Mouse (Mus musculus): ENCODE results near the gene Atp11c.

The Atp11c gene

DNA sequence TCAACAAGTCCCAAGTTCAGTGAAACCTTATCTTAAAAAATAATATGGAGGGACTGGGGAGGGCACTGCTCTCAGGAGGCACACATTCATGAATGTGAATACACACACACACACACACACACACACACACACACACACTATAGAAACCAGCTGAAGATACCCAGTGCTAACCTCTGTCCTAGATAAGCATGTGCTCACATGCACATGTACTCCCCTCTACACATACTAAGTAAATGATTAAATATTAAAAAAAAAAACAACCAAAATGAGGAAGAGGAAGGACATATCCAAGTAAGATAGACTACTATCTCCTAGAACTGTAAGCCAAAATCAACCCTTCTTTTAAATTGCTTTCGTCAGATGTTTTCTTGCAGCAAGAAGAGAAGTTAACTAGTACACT is 205.6 kb downstream of the Atp11c start:
- no peak for DNase-seq (ENCODE audit: extremely low spot score)

DNA sequence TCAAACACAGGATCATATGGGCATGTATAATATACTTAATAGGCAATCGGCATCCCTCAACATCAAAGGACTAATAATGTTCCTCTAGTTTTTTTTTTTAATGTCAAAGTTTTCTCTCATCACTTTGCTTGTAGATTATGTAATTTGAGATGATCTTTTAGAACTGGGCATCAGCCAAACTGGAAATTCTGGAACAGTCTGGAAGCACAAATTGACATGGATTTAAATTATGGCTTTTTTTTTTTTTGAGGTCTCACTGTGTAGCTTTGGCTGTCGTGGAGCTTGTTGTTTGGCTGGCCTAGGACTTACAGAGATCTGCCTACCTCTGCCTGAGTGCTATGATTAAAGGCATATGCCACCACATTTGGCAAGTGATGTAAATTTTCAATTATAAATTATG is 210.8 kb downstream of the Atp11c start:
- DNase-seq (ENCODE audit: extremely low spot score), result no peak

DNA sequence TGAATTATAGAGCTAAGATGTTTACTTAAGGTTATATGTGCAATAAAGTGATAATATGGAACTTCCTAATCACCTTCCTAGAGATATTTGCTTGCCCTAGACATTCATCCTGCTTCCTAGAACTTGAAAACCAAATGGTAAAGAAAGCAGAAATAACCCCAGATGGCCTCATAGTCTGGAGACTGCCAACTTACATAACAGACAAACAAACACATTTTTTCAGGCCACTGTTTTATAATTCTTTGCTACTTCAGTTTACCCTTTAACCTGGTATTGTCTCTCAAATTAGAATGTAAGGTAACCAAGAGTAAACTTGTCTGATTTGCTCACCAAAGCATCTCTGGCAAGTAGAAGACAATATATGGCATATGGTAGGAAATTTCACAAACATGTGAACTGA is 212.1 kb downstream of the Atp11c start:
- no peak for DNase-seq (ENCODE audit: extremely low spot score)

- no peak for DNase-seq (ENCODE audit: extremely low spot score)
Observed at GRCm38 (mm10) chrX:60348741-60349140, 243.8 kb downstream of the Atp11c start.

DNA sequence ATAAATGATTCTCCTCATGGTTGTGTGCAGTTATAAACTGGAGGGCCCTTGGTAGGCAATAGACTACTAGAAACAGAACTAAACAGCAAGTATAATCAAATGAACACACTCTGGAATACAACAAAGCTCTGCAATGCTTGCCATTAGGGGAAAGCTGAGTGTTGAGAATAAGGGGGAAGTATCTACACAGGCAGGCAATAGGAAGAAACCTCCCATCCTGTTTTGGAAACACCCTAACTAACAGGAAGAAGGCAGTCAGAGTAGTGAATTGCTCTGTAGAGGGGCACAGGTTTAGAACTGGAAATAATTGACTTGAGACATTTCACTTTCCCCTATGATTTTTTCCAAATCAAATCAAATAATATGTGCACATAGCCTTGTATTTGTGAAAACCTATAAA is 247.1 kb downstream of the Atp11c start:
- DNase-seq (ENCODE audit: extremely low spot score), result no peak

DNA sequence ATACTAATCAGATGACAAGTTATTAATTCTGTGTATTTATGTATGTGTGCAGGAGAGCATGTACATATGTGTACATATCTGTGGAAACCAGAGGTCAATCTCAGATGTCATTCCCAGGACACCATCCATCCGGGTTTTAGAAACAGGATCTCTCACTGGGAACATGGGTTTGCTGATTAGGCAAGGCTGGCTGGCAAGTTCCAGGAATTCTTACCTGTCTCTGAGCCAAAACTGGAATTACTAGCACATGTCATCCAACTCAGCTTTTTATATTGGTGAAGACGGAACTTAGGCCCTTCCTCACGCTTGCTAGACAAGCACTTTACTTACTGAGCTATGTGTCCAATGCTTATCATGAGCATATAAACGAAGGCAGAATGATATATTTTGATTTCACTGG is 247.5 kb downstream of the Atp11c start:
- DNase-seq (ENCODE audit: extremely low spot score), result no peak

DNA sequence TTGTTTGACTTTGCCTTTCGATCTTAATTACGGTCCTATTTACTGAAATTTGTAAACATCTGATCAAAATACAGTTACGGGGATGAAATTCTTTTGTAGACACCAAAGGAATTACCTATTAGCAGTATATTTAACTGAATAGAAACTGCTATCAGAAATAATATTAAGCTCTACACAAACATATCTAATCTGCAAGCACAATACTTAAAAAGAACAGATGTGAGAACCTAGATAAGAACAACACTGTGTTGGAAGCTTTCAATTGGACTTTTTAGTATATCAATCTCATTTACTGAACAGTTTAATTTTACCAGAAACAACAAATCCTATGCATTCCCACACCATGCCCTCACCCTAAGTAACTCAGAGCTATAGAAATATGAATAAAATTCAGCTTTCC is 262.8 kb downstream of the Atp11c start:
- no peak for DNase-seq (ENCODE audit: extremely low spot score)

DNA sequence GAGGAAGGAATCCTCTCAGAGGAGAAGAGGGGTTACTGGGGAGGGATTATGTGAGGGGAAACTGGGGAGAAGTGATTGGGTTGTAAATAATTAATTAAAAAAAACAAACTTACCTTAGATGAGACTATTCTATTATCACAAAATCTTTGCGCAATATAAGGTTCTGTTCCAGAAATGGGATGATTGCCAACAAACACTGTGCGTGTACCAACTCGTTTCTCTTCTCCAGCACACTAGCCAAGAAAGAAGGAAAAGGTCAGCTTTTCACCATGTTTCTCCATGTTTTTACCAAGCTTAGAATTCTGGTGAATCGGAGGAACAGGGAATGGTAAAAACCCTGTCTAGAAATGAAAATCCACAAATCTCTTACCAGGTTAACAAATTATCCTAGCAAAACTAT is 271.2 kb downstream of the Atp11c start:
- DNase-seq (ENCODE audit: extremely low spot score), result no peak

GRCm38 (mm10) chrX:60317661-60318060 is 274.8 kb downstream of the Atp11c start:
- DNase-seq (ENCODE audit: extremely low spot score), result no peak

DNA sequence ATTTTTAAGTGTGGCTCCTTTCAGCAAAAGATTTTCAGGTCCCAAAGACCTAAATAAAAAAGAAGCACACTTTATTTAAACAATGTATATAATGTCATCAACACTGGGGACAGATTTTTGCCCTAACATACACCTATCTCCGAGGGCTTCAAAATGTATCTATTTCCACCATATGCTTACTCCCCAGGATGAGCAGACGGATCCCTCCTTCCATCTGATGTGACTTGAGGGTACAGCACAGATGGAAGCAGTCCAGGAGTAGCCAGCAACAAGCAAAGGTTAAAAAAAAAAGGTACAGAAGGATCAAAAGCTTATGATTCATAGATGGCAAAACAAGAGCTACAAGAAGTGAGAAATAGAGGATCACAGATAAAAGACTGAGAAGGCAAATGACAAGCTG is 300.2 kb downstream of the Atp11c start:
- DNase-seq (ENCODE audit: extremely low spot score), result no peak

DNA sequence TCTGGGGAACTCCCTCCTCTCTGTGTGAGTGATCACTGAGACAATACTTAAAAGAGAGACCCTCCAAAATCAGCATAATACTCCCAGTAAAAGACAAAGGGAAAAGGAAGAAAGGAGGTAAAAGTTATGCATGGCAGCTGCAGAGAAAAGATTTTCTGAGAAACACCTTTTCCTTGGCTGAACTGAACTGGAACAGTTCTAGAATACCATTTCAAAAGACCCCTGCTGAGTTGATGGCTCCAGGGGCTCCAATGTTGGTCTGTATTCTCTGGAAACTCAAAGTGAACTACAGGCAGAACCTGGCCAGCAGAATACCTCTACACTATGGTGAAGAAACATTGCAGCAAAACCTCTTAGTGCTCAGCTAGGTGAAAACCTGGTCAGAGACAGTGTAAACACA is 337.2 kb downstream of the Atp11c start:
- DNase-seq (ENCODE audit: extremely low spot score), result no peak

DNA sequence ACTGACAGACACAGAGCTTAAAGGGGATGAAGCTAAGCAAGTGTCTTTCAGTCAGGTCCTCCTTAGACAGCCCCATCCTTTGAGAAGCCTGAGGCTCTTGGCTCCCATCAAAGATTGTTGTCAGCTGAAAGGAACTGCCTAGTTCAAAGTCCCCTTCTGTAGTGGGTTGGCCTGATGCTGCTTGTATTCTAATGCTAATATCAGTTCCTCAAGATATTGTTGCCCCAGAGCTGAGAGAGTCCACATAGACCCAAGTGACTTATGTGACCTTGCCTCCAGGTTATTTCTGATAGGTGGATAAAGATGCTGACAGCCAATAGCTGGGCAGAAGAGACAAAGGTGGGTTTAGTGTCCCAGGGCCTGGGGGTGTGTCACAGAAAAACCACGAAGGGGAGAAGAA is 404.8 kb downstream of the Atp11c start:
- no peak for DNase-seq (ENCODE audit: extremely low spot score)

- DNase-seq (ENCODE audit: extremely low spot score), result no peak
Observed at GRCm38 (mm10) chrX:60182611-60183010, 409.9 kb downstream of the Atp11c start.

- peak; percentile 40 for DNase-seq (ENCODE audit: extremely low spot score)
Observed at GRCm38 (mm10) chrX:60178744-60179458, 413.6 kb downstream of the Atp11c start, which contains the start of gene Mcf2. TSS of gene Mcf2 (minus strand) at chrX:60179089.

GRCm38 (mm10) chrX:60178025-60178743 is 414.3 kb downstream of the Atp11c start:
- DNase-seq (ENCODE audit: extremely low spot score), result peak; percentile 1

All from embryo, embryonic 9.5 days (tissue).